Mouse (Mus musculus): ENCODE data around the gene Mab21l3. TPM values are rescaled to one million over a fixed set of nuclear protein-coding genes. Genes with fewer than 3 reads are reported as not detected.

Gene Mab21l3
- total RNA-seq, 1 experiment: 1.9 TPM

- in situ Hi-C loops (cut with MboI; ENCODE audit: low sequenced_read_pairs in 2 of 2, unreplicated experiment in 2 of 2): no loop called here
Measured at GRCm38 (mm10) chr3:101792191-101792590, 56.6 kb downstream of the Mab21l3 start.

GRCm38 (mm10) chr3:101784768-101785424 is 63.9 kb downstream of the Mab21l3 start:
- in situ Hi-C loops (cut with MboI; ENCODE audit: low sequenced_read_pairs in 2 of 2, unreplicated experiment in 2 of 2): no loop called here
- no peaks in the 10 kb centered on the region for H3K9me3 ChIP-seq (ENCODE audit: control insufficient read depth, insufficient read depth, low read depth, low read length)

More at GRCm38 (mm10) chr3:101792191-101792590, 56.6 kb downstream of the Mab21l3 start:
- TF ChIP-seq CHD2 (IDR thresholded peaks at IDR 0.05; ENCODE audit: low read depth, low read length) (no peak), ZC3H11A (IDR thresholded peaks at IDR 0.05; ENCODE audit: borderline replicate concordance, low read depth, low read length) (no peak), HCFC1 (IDR thresholded peaks at IDR 0.05; ENCODE audit: borderline replicate concordance, insufficient read depth, low read length) (no peak), ZNF384 (IDR thresholded peaks at IDR 0.05; ENCODE audit: low read depth, low read length) (no peak), MAFK (IDR thresholded peaks at IDR 0.05; ENCODE audit: insufficient read depth, low read depth, low read length) (no peak)
- no peak overlapping the region for H3K9ac ChIP-seq (ENCODE audit: insufficient read depth, low read depth, low read length, poor library complexity, severe bottlenecking)
- no peak overlapping the region for H3K4me3 ChIP-seq (ENCODE audit: insufficient read depth in 1 of 2, low read depth in 1 of 2, low read length in 2 of 2, poor library complexity in 1 of 2, severe bottlenecking in 1 of 2)
- H3K9me3 ChIP-seq (ENCODE audit: control insufficient read depth, insufficient read depth, low read depth, low read length): no peaks in the 10 kb centered on the region
- no peak overlapping the region for H3K27ac ChIP-seq (ENCODE audit: insufficient read depth, low read depth, low read length, poor library complexity, severe bottlenecking)
- H3K36me3 ChIP-seq (ENCODE audit: control insufficient read depth, insufficient read depth, low read length, poor library complexity, severe bottlenecking): no peaks in the 10 kb centered on the region
- DNase-seq (ENCODE audit: low read depth, low spot score): no peak
- peaks cover 5 to 7% of the 10 kb centered on the region in 2 experiments; a peak in 2 of 4 replicates for H3K4me1 ChIP-seq (ENCODE audit: control insufficient read depth in 2 of 2, insufficient read depth in 2 of 2, low read length in 2 of 2, poor library complexity in 1 of 2)

GRCm38 (mm10) chr3:101783793-101784192 is 65.0 kb downstream of the Mab21l3 start:
- DNase-seq (ENCODE audit: low read depth, low spot score): no peak
- no peak overlapping the region for H3K27ac ChIP-seq (ENCODE audit: insufficient read depth, low read depth, low read length, poor library complexity, severe bottlenecking)
- H3K4me3 ChIP-seq (ENCODE audit: insufficient read depth in 1 of 2, low read depth in 1 of 2, low read length in 2 of 2, poor library complexity in 1 of 2, severe bottlenecking in 1 of 2): no peak overlapping the region
- TF ChIP-seq CHD2 (IDR thresholded peaks at IDR 0.05; ENCODE audit: low read depth, low read length) (no peak), HCFC1 (IDR thresholded peaks at IDR 0.05; ENCODE audit: borderline replicate concordance, insufficient read depth, low read length) (no peak)
- H3K9me3 ChIP-seq (ENCODE audit: control insufficient read depth, insufficient read depth, low read depth, low read length): no peaks in the 10 kb centered on the region
- no peaks in the 10 kb centered on the region for H3K36me3 ChIP-seq (ENCODE audit: control insufficient read depth, insufficient read depth, low read length, poor library complexity, severe bottlenecking)
- H3K9ac ChIP-seq (ENCODE audit: insufficient read depth, low read depth, low read length, poor library complexity, severe bottlenecking): no peak overlapping the region
- peaks cover 2 to 3% of the 10 kb centered on the region in 2 experiments; a peak in 2 of 4 replicates for H3K4me1 ChIP-seq (ENCODE audit: control insufficient read depth in 2 of 2, insufficient read depth in 2 of 2, low read length in 2 of 2, poor library complexity in 1 of 2)
- in situ Hi-C loops (cut with MboI; ENCODE audit: low sequenced_read_pairs in 2 of 2, unreplicated experiment in 2 of 2): no loop called here

More at GRCm38 (mm10) chr3:101784768-101785424, 63.9 kb downstream of the Mab21l3 start:
- Histone ChIP-seq H3K4me1 (ENCODE audit: control insufficient read depth in 2 of 2, insufficient read depth in 2 of 2, low read length in 2 of 2, poor library complexity in 1 of 2) (no peaks in the 10 kb centered on the region), H3K36me3 (ENCODE audit: control insufficient read depth, insufficient read depth, low read length, poor library complexity, severe bottlenecking) (no peaks in the 10 kb centered on the region), H3K27ac (ENCODE audit: insufficient read depth, low read depth, low read length, poor library complexity, severe bottlenecking) (no peak overlapping the region), H3K4me3 (ENCODE audit: insufficient read depth in 1 of 2, low read depth in 1 of 2, low read length in 2 of 2, poor library complexity in 1 of 2, severe bottlenecking in 1 of 2) (no peak overlapping the region), H3K9ac (ENCODE audit: insufficient read depth, low read depth, low read length, poor library complexity, severe bottlenecking) (no peak overlapping the region)
- no peak for DNase-seq (ENCODE audit: low read depth, low spot score)
- no peak for TF ChIP-seq MAFK (IDR thresholded peaks at IDR 0.05; ENCODE audit: insufficient read depth, low read depth, low read length)
- no peak for TF ChIP-seq CHD2 (IDR thresholded peaks at IDR 0.05; ENCODE audit: low read depth, low read length)
- TF ChIP-seq HCFC1 (IDR thresholded peaks at IDR 0.05; ENCODE audit: borderline replicate concordance, insufficient read depth, low read length): no peak
- no peak for TF ChIP-seq ZC3H11A (IDR thresholded peaks at IDR 0.05; ENCODE audit: borderline replicate concordance, low read depth, low read length)
- no peak for TF ChIP-seq ZNF384 (IDR thresholded peaks at IDR 0.05; ENCODE audit: low read depth, low read length)

- Histone ChIP-seq H3K4me1 (ENCODE audit: control insufficient read depth in 2 of 2, insufficient read depth in 2 of 2, low read length in 2 of 2, poor library complexity in 1 of 2) (peaks cover 2 to 3% of the 10 kb centered on the region in 2 experiments; a peak in 2 of 4 replicates), H3K36me3 (ENCODE audit: control insufficient read depth, insufficient read depth, low read length, poor library complexity, severe bottlenecking) (no peaks in the 10 kb centered on the region), H3K9ac (ENCODE audit: insufficient read depth, low read depth, low read length, poor library complexity, severe bottlenecking) (no peak overlapping the region), H3K9me3 (ENCODE audit: control insufficient read depth, insufficient read depth, low read depth, low read length) (no peaks in the 10 kb centered on the region), H3K27ac (ENCODE audit: insufficient read depth, low read depth, low read length, poor library complexity, severe bottlenecking) (no peak overlapping the region), H3K4me3 (ENCODE audit: insufficient read depth in 1 of 2, low read depth in 1 of 2, low read length in 2 of 2, poor library complexity in 1 of 2, severe bottlenecking in 1 of 2) (no peak overlapping the region)
- no peak for TF ChIP-seq ZNF384 (IDR thresholded peaks at IDR 0.05; ENCODE audit: low read depth, low read length)
- no peak for TF ChIP-seq MAFK (IDR thresholded peaks at IDR 0.05; ENCODE audit: insufficient read depth, low read depth, low read length)
- TF ChIP-seq CHD2 (IDR thresholded peaks at IDR 0.05; ENCODE audit: low read depth, low read length): no peak
- TF ChIP-seq ZC3H11A (IDR thresholded peaks at IDR 0.05; ENCODE audit: borderline replicate concordance, low read depth, low read length): no peak
- no peak for TF ChIP-seq HCFC1 (IDR thresholded peaks at IDR 0.05; ENCODE audit: borderline replicate concordance, insufficient read depth, low read length)
- no peak for DNase-seq (ENCODE audit: low read depth, low spot score)
- in situ Hi-C loops (cut with MboI; ENCODE audit: low sequenced_read_pairs in 2 of 2, unreplicated experiment in 2 of 2): no loop called here
Measured at GRCm38 (mm10) chr3:101780874-101781483, 67.8 kb downstream of the Mab21l3 start.

Measured in ES-E14 (cell line).